Mouse (Mus musculus) right cerebral cortex, postnatal 10 days (tissue): ENCODE measurements around the gene Gapvd1.

Experiments
- DNase-seq, 2 experiments: peaks; one replicate each; pipeline ENCODE4 v3.0.0; 2021; ENCODE audit warnings: low spot score in 2 of 2

The Gapvd1 gene

GRCm38 (mm10) chr2:34635249-34636165 is 119.5 kb downstream of the Gapvd1 start:
- no peak for DNase-seq

- no peak for DNase-seq
Observed at GRCm38 (mm10) chr2:34632051-34632450, 123.0 kb downstream of the Gapvd1 start.

DNA sequence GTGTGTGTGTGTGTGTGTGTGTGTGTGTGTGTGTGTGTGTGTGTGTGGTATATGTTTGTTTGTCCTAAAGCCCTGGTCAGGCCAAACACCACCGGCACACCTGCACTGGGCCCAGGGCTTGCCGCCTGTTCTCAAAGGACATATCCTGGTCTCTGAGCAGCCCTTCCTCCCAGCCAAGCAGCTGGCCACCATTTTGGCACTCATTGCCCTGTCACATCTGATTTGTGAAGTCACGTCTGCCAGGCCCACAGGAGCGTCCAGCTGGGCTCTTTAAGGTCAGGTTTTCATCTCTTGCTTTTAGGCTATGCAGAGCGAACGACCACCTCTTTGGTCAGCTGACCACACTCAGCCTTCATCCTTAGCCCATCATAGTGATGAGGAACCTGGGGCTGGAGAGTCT is 124.6 kb downstream of the Gapvd1 start:
- no peak for DNase-seq

DNA sequence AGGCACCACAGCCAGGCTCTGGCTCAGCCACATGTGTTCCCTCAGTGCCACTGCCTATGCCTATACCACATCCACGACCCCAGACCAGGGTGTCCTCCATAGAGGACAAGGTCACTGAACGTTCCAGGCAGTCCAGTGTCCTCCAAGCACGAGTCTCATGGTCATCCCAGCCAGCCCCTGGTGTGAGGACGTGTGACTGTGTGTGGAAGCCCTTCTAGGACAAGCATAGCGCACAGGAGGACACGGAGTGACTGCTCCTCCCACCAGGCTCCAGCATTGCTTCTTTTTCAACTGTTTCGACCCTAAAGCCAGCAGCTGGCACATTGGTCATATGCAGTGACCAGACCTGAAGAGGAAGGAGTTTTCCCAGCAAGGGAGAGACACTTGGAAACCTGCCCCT is 125.3 kb downstream of the Gapvd1 start:
- DNase-seq: no peak

- no peak for DNase-seq
Observed at GRCm38 (mm10) chr2:34628903-34629540, 126.0 kb downstream of the Gapvd1 start.

GRCm38 (mm10) chr2:34627328-34628226 is 127.5 kb downstream of the Gapvd1 start:
- no peak for DNase-seq
